Mouse (Mus musculus) cerebellum, adult 9-11 months (tissue): Measurements from ENCODE around the gene Hoxa13.

ENCODE experiments used
- DNase-seq: peaks from one replicate; pipeline ENCODE4 v3.0.0; 2022

Gene Hoxa13

GRCm38 (mm10) chr6:52260654-52261575, at the start of gene Hoxa13:
Hoxa13 (minus strand) TSS chr6:52260880.
- no peak for DNase-seq

- no peak for DNase-seq
Observed at GRCm38 (mm10) chr6:52310366-52310765, 49.7 kb upstream of the Hoxa13 start.

GRCm38 (mm10) chr6:52309766-52310165, 49.1 kb upstream of the Hoxa13 start:
- DNase-seq = no peak

- DNase-seq = no peak
Observed at GRCm38 (mm10) chr6:52305877-52306389, 45.3 kb upstream of the Hoxa13 start.

GRCm38 (mm10) chr6:52303426-52303825, 42.7 kb upstream of the Hoxa13 start:
- no peak for DNase-seq

GRCm38 (mm10) chr6:52300806-52301205, 40.1 kb upstream of the Hoxa13 start:
- DNase-seq = no peak

- DNase-seq = no peak
Observed at GRCm38 (mm10) chr6:52298511-52298910, 37.8 kb upstream of the Hoxa13 start.

GRCm38 (mm10) chr6:52294616-52295015, 33.9 kb upstream of the Hoxa13 start:
- DNase-seq = no peak

- DNase-seq = no peak
Observed at GRCm38 (mm10) chr6:52292328-52292727, 31.6 kb upstream of the Hoxa13 start.

GRCm38 (mm10) chr6:52291021-52291860, 30.6 kb upstream of the Hoxa13 start:
- DNase-seq = no peak

- DNase-seq = no peak
Observed at GRCm38 (mm10) chr6:52290186-52290585, 29.5 kb upstream of the Hoxa13 start.

- DNase-seq = no peak
Observed at GRCm38 (mm10) chr6:52283896-52284295, 23.2 kb upstream of the Hoxa13 start.

- DNase-seq = no peak
Observed at GRCm38 (mm10) chr6:52281084-52281483, 20.4 kb upstream of the Hoxa13 start.

GRCm38 (mm10) chr6:52276920-52277319, 16.2 kb upstream of the Hoxa13 start:
- no peak for DNase-seq

- DNase-seq = no peak
Observed at GRCm38 (mm10) chr6:52276382-52276781, 15.7 kb upstream of the Hoxa13 start.

- DNase-seq = no peak
Observed at GRCm38 (mm10) chr6:52275563-52276280, 15.0 kb upstream of the Hoxa13 start.

GRCm38 (mm10) chr6:52274576-52274975, 13.9 kb upstream of the Hoxa13 start:
- DNase-seq = no peak

GRCm38 (mm10) chr6:52273656-52274280, 13.1 kb upstream of the Hoxa13 start:
- no peak for DNase-seq

GRCm38 (mm10) chr6:52272766-52273655, 12.3 kb upstream of the Hoxa13 start:
- no peak for DNase-seq

GRCm38 (mm10) chr6:52270494-52271480, 10.1 kb upstream of the Hoxa13 start:
- DNase-seq = peak; percentile 17
